Mouse (Mus musculus): ENCODE results near the gene C1galt1c1. TPM values are rescaled to one million over a fixed set of nuclear protein-coding genes. Genes with fewer than 3 reads are reported as not detected.

Gene C1galt1c1
- polyA plus RNA-seq (2012; rRNA removed) (17.6 and 27.2 TPM in 2 replicates), polyA plus RNA-seq (2014; fragmentation: Nextera tagmentation; extraction: Ambion mirVana) (26.0 and 26.6 TPM in 2 replicates)

DNA sequence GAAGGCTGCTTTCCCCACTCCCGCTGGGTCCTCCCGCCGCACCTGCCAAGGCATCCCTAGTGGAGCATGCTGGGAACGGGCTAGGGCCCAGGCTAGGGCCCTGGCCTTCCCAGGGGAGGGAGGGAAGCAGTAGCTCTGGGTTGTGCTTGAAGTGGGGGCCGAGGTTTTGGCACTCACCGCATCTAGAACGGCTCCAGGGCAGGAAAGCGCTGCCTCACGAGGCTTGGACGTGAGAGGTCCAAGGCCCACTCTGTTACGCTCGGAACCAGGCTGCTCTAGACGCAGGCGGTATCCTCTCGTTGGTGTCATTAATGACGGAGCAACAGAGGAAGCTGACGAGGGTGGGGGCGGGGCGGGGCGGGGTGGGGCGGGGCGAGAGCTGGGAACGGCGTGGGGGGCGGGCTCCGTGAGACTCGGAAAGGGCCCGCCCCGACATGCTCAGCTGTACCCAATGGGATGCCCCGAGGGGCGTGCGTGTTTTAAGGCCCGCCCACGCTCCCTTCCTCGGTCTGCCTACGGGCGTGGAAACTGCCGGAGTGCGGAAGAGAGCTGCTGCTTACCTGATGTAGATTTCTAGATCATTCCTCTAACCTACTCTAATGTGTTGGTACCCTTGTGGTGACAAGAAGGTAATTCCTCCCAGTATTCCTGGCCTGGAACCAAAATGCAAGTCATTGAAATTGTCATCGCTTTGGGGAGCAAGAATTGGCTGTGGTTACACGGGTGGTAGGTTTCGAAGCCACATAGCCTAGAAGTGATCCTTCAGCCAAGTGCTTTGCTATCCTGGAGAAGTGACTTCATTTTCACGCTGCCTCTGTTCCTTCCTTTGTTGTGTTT, at the start of gene C1galt1c1:
Gene C1galt1c1 (minus strand): TSS at position 287 of the 837 bp plus-strand sequence.
- peak within 1 kb of the TSS; percentile 53 for H3K4me3 ChIP-seq (replicated peaks; ENCODE audit: low read length)
- peak within 1 kb of the TSS; percentile 78 for H3K27ac ChIP-seq (replicated peaks; ENCODE audit: low read depth, low read length)

DNA sequence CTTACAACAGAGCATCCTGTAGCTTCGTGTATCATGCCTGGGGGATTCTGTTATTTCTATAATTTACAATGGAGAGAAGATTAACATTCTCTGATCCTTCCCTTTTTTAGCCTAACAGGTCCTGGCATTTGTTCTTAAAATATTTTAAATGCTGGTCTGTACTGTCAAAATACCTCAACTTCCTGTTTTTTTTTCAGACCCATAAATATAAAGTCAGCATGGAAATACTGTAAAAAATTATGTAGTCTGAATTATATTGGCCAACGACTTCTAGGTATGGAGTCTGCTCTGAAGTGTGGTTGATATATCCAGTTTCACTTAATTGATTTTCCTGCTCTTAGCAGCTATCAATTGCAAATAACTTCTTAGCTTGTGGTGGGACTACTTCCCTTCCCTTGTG, 47.1 kb upstream of the C1galt1c1 start:
- no peak overlapping the region for H3K4me3 ChIP-seq (replicated peaks; ENCODE audit: low read length)
- DNase-seq (ENCODE audit: low spot score) = no peak
- no peak for TF ChIP-seq POLR2A (IDR thresholded peaks at IDR 0.05; ENCODE audit: borderline replicate concordance, extremely low read depth, insufficient read depth, insufficient read length)
- no peak for ATAC-seq (ENCODE audit: low FRiP score, low read depth)
- H3K36me3 ChIP-seq (ENCODE audit: control insufficient read depth, insufficient read depth, low read length) = no peaks in the 10 kb centered on the region
- no peak overlapping the region for H3K27ac ChIP-seq (replicated peaks; ENCODE audit: low read depth, low read length)
- no peaks in the 10 kb centered on the region for H3K4me1 ChIP-seq (ENCODE audit: control insufficient read depth, insufficient read depth, low read length)
- H3K4me2 ChIP-seq (replicated peaks; ENCODE audit: low read depth, low read length, severe bottlenecking) = no peak overlapping the region
- 21% methylated on average over 2 of the region's 2 CpGs for WGBS
- H3K9ac ChIP-seq (ENCODE audit: low read depth, low read length, severe bottlenecking) = no peak overlapping the region
- H3K9me3 ChIP-seq (ENCODE audit: control insufficient read depth, low read length) = no peaks in the 10 kb centered on the region
- H3K27me3 ChIP-seq (ENCODE audit: control insufficient read depth, insufficient read depth, low read length) = no peaks in the 10 kb centered on the region

More for the DNA sequence above, at the start of gene C1galt1c1:
- 15% methylated on average over 27 of the region's 43 CpGs for WGBS
- Histone ChIP-seq H3K9me3 (ENCODE audit: control insufficient read depth, low read length) (no peaks in the 10 kb centered on the region), H3K4me2 (replicated peaks; ENCODE audit: low read depth, low read length, severe bottlenecking) (peak within 1 kb of the TSS; percentile 41), H3K4me1 (ENCODE audit: control insufficient read depth, insufficient read depth, low read length) (no peaks in the 10 kb centered on the region), H3K36me3 (ENCODE audit: control insufficient read depth, insufficient read depth, low read length) (no peaks in the 10 kb centered on the region), H3K27me3 (ENCODE audit: control insufficient read depth, insufficient read depth, low read length) (no peaks in the 10 kb centered on the region), H3K9ac (ENCODE audit: low read depth, low read length, severe bottlenecking) (peak within 1 kb of the TSS; percentile 66)
- peak; percentile 93 for DNase-seq (ENCODE audit: low spot score)
- ATAC-seq (ENCODE audit: low FRiP score, low read depth) = peak; percentile 99
- TF ChIP-seq POLR2A (IDR thresholded peaks at IDR 0.05; ENCODE audit: borderline replicate concordance, extremely low read depth, insufficient read depth, insufficient read length) = no peak

DNA sequence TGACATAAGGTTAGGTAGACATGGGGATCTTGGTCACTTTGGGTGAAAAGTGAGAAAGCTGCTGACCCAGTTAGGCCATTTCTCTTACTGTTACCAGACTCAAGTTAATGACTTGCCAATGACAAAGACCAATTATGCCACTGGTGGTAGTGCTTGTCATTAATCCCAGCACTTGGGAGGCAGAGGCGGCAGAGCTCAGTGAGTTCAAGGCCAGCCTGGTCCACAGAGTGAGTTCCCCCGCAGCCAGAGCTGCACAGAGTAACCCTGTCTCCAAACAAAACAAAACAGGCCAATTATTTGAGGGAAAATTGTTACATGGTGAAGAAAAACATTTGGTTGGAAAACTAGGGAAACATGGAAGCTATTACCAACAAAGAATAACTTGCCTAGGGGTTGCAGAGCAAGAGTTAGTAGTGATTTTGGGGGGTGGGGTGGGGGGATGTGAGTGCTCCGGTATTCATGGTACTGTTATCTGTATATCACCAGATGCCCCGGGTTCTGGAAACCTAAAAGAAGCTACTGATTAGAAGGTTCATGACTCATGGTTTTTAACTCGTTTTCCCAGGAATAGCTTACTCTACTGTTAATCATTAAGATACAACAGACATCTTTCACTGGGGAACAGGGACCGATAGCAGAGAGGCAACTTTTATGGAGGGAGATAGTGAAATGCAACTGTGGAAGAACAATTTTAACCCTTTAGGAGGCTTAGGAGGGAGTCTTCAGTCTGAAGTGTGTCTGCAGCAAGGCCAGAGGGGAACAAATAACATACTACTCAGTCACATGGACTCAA, 34.4 kb upstream of the C1galt1c1 start:
- Histone ChIP-seq H3K4me3 (replicated peaks; ENCODE audit: low read length) (no peak overlapping the region), H3K36me3 (ENCODE audit: control insufficient read depth, insufficient read depth, low read length) (no peaks in the 10 kb centered on the region), H3K9me3 (ENCODE audit: control insufficient read depth, low read length) (no peaks in the 10 kb centered on the region), H3K9ac (ENCODE audit: low read depth, low read length, severe bottlenecking) (no peak overlapping the region), H3K4me2 (replicated peaks; ENCODE audit: low read depth, low read length, severe bottlenecking) (no peak overlapping the region), H3K27ac (replicated peaks; ENCODE audit: low read depth, low read length) (no peak overlapping the region), H3K27me3 (ENCODE audit: control insufficient read depth, insufficient read depth, low read length) (no peaks in the 10 kb centered on the region), H3K4me1 (ENCODE audit: control insufficient read depth, insufficient read depth, low read length) (no peaks in the 10 kb centered on the region)
- ATAC-seq (ENCODE audit: low FRiP score, low read depth) = no peak
- no peak for TF ChIP-seq POLR2A (IDR thresholded peaks at IDR 0.05; ENCODE audit: borderline replicate concordance, extremely low read depth, insufficient read depth, insufficient read length)
- DNase-seq (ENCODE audit: low spot score) = no peak
- WGBS = 67% methylated on average over 6 of the region's 6 CpGs

DNA sequence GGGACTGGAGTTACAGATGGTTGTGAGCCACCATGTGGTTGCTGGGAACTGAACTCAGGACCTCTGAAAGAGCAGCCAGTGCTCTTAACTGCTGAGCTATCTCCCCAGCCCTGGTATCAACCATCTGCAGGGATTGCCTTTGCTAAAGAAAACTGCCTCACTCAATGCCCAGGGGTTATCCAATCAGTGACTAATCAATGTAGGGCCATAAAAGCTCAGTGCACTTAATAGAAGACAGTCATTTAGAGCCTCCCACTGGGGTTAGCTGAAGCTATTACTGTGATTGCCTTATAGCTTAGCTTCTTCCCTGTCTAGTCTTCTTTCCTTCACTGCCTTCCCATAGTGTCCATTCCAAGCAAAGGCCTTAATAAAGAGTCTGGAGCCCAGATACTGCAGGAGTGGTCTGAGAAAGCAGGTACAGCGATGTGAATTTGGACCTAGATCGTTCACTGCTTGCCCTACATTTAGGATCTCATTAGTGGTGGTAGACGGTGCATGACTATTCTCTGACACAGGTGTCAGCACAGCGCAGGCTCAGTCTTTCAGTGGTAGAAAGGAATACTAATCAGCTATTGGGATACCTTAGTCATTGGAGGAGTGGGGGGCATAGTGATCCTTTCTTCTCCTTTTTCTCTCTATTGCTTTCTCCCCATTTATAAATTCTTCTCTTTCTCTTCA, 21.5 kb upstream of the C1galt1c1 start:
- DNase-seq (ENCODE audit: low spot score) = no peak
- Histone ChIP-seq H3K4me1 (ENCODE audit: control insufficient read depth, insufficient read depth, low read length) (no peaks in the 10 kb centered on the region), H3K27ac (replicated peaks; ENCODE audit: low read depth, low read length) (no peak overlapping the region), H3K4me2 (replicated peaks; ENCODE audit: low read depth, low read length, severe bottlenecking) (no peak overlapping the region), H3K36me3 (ENCODE audit: control insufficient read depth, insufficient read depth, low read length) (no peaks in the 10 kb centered on the region), H3K9me3 (ENCODE audit: control insufficient read depth, low read length) (no peaks in the 10 kb centered on the region), H3K9ac (ENCODE audit: low read depth, low read length, severe bottlenecking) (no peak overlapping the region), H3K27me3 (ENCODE audit: control insufficient read depth, insufficient read depth, low read length) (no peaks in the 10 kb centered on the region), H3K4me3 (replicated peaks; ENCODE audit: low read length) (no peak overlapping the region)
- ATAC-seq (ENCODE audit: low FRiP score, low read depth) = no peak
- no peak for TF ChIP-seq POLR2A (IDR thresholded peaks at IDR 0.05; ENCODE audit: borderline replicate concordance, extremely low read depth, insufficient read depth, insufficient read length)
- WGBS = 75% methylated on average over 4 of the region's 4 CpGs

DNA sequence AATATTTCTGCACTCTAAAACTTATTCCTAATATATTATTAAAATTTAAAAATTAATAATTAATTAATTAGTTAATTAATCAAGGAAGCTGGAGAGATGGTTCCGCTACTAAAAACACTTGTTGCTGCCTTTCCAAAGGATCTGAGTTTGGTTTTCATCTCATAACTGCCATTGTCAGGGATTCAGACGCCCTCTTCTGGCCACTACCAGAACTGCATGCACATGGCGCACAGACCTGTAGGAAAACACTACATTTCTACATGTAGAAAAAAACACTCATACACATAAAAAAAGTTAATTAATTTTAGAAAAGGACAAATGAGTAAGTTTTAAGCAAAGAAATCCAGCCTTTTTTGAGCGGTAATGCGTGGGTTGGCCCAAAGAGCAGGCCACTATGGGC, 19.8 kb upstream of the C1galt1c1 start:
- DNase-seq (ENCODE audit: low spot score) = no peak
- Histone ChIP-seq H3K4me1 (ENCODE audit: control insufficient read depth, insufficient read depth, low read length) (no peaks in the 10 kb centered on the region), H3K4me3 (replicated peaks; ENCODE audit: low read length) (no peak overlapping the region), H3K27me3 (ENCODE audit: control insufficient read depth, insufficient read depth, low read length) (no peaks in the 10 kb centered on the region), H3K9me3 (ENCODE audit: control insufficient read depth, low read length) (no peaks in the 10 kb centered on the region), H3K9ac (ENCODE audit: low read depth, low read length, severe bottlenecking) (no peak overlapping the region), H3K27ac (replicated peaks; ENCODE audit: low read depth, low read length) (no peak overlapping the region), H3K4me2 (replicated peaks; ENCODE audit: low read depth, low read length, severe bottlenecking) (no peak overlapping the region), H3K36me3 (ENCODE audit: control insufficient read depth, insufficient read depth, low read length) (no peaks in the 10 kb centered on the region)
- 84% methylated on average over 5 of the region's 5 CpGs for WGBS
- ATAC-seq (ENCODE audit: low FRiP score, low read depth) = no peak
- no peak for TF ChIP-seq POLR2A (IDR thresholded peaks at IDR 0.05; ENCODE audit: borderline replicate concordance, extremely low read depth, insufficient read depth, insufficient read length)
